Mouse (Mus musculus) CH12.LX (cell line): ENCODE measurements around the gene Hist1h4a.

Source experiments
- CTCF ChIP-seq, 2 experiments: IDR thresholded peaks in 1 of 2; conservative IDR thresholded peaks in 1 of 2; 2 replicates each; pipeline ENCODE4 v1.5.1; 2011 to 2012; ENCODE audit warnings: low read depth in 2 of 2, low read length in 2 of 2, improper control_type of control experiment in 1 of 2, inconsistent platforms in 1 of 2, mild to moderate bottlenecking in 1 of 2, moderate library complexity in 1 of 2
- POLR2A ChIP-seq: IDR thresholded peaks from 2 replicates; pipeline ENCODE4 v1.6.1; 2011; ENCODE audit warnings: low read depth, mild to moderate bottlenecking, improper control_type of control experiment, low read length
- ZMIZ1 ChIP-seq: IDR thresholded peaks from 2 replicates; pipeline ENCODE4 v1.6.1; 2012; ENCODE audit warnings: low read depth, mild to moderate bottlenecking, inconsistent platforms, low read length, improper control_type of control experiment

- TF ChIP-seq POLR2A (no peak; the same call in 1 of the 2 replicates), CTCF (conservative IDR thresholded peaks at IDR 0.05 in 1 of 2, IDR thresholded peaks at IDR 0.05 in 1 of 2; ENCODE audit: low read depth in 2 of 2, low read length in 2 of 2) (no peak), ZMIZ1 (no peak)
Observed at GRCm38 (mm10) chr13:23743963-23744362, 17.1 kb downstream of the Hist1h4a start.
